ENCODE assay signal across 8 mouse cellular contexts in genomic region chr9:72133772-72134245, GRCm38 (mm10). TPM values are rescaled to one million over a fixed set of nuclear protein-coding genes. Genes with fewer than 3 reads are reported as not detected.
A peak's percentile ranks its signal among the peaks of the same experiment; 100 is the strongest.
DNase-seq lines count a peak whose midpoint lies in the region; ATAC-seq lines count a peak whose summit lies in the region.

No protein-coding gene starts in this region.

- 56% methylated on average over 4 of the region's 4 CpGs for WGBS in heart, embryonic 14.5 days
- WGBS in hindbrain, embryonic 14.5 days, result 29% methylated on average over 4 of the region's 4 CpGs
- WGBS in midbrain, embryonic 10.5 days, result 64% methylated on average over 4 of the region's 4 CpGs

- H3K27me3 ChIP-seq in heart, embryonic 14.5 days (ENCODE audit: control insufficient read depth, insufficient read depth, low read length), result no peaks in the 10 kb centered on the region
- no peaks in the 10 kb centered on the region for H3K27me3 ChIP-seq in hindbrain, embryonic 14.5 days (ENCODE audit: control insufficient read depth, insufficient read depth, low read length)
- H3K27me3 ChIP-seq in midbrain, embryonic 10.5 days (ENCODE audit: low read depth, poor library complexity, severe bottlenecking), result peaks cover 9% of the 10 kb centered on the region; the same call in 1 of the 2 replicates

- H3K4me1 ChIP-seq in heart, embryonic 14.5 days (ENCODE audit: control insufficient read depth in 2 of 2, insufficient read depth in 2 of 2, low read length in 2 of 2), result peaks cover 2 to 10% of the 10 kb centered on the region in 2 experiments
- no peaks in the 10 kb centered on the region; the same call in 1 of the 2 replicates for H3K4me1 ChIP-seq in brown adipose tissue, adult 24 weeks (ENCODE audit: control insufficient read depth, insufficient read depth, insufficient read length, low read length)
- 0 out of 2 replicates have a peak, but pooled peaks cover 7% of the 10 kb centered on the region for H3K4me1 ChIP-seq in hindbrain, embryonic 14.5 days (replicated peaks; ENCODE audit: control insufficient read depth, insufficient read depth, low read length)
- peaks cover 22% of the 10 kb centered on the region for H3K4me1 ChIP-seq in midbrain, embryonic 10.5 days

- H3K27ac ChIP-seq in heart, embryonic 14.5 days (replicated peaks in 1 of 2; ENCODE audit: control insufficient read depth in 1 of 2, insufficient read depth in 1 of 2, low read depth in 2 of 2, low read length in 2 of 2), result peak overlapping the region; percentile 89 to 90
- H3K27ac ChIP-seq in brown adipose tissue, adult 24 weeks (replicated peaks; ENCODE audit: low read depth, low read length), result peak overlapping the region; percentile 76
- peak overlapping the region; percentile 94 for H3K27ac ChIP-seq in hindbrain, embryonic 14.5 days
- H3K27ac ChIP-seq in midbrain, embryonic 10.5 days (replicated peaks), result peak overlapping the region; percentile 97

- intact Hi-C loops in heart, postnatal 10 days (cut with DNase I), result loop anchor here (1.0 to 5.0 kb wide), 4 partner anchors 23 to 302 kb away; partner anchors contain the start of genes Tcf12 and Zfp280d

- no peaks in the 10 kb centered on the region for H3K36me3 ChIP-seq in heart, embryonic 14.5 days (ENCODE audit: control insufficient read depth, insufficient read depth, low read length)
- no peaks in the 10 kb centered on the region for H3K36me3 ChIP-seq in hindbrain, embryonic 14.5 days (replicated peaks; ENCODE audit: control insufficient read depth, insufficient read depth)
- no peaks in the 10 kb centered on the region for H3K36me3 ChIP-seq in midbrain, embryonic 10.5 days

- no peaks in the 10 kb centered on the region for H3K9me3 ChIP-seq in heart, embryonic 14.5 days (ENCODE audit: control insufficient read depth, low read length)
- no peaks in the 10 kb centered on the region for H3K9me3 ChIP-seq in hindbrain, embryonic 14.5 days (ENCODE audit: control insufficient read depth, low read length)
- no peaks in the 10 kb centered on the region for H3K9me3 ChIP-seq in midbrain, embryonic 10.5 days (replicated peaks)

- peak overlapping the region; percentile 90 for H3K9ac ChIP-seq in heart, embryonic 14.5 days (ENCODE audit: low read length)
- H3K9ac ChIP-seq in hindbrain, embryonic 14.5 days, result peak overlapping the region; percentile 87

- peak overlapping the region; percentile 69 to 81; a peak in 3 of 4 replicates for H3K4me3 ChIP-seq in heart, embryonic 14.5 days (ENCODE audit: control insufficient read depth in 1 of 2, insufficient read depth in 1 of 2, low read depth in 1 of 2, low read length in 2 of 2)
- H3K4me3 ChIP-seq in brown adipose tissue, adult 24 weeks (ENCODE audit: insufficient read depth, low read depth, low read length), result peak overlapping the region; percentile 78
- peak overlapping the region; percentile 75 for H3K4me3 ChIP-seq in hindbrain, embryonic 14.5 days (replicated peaks; ENCODE audit: low read length)
- peak overlapping the region; percentile 70 for H3K4me3 ChIP-seq in midbrain, embryonic 10.5 days

- no peak for DNase-seq in heart, postnatal 10 days
- no peak for DNase-seq in hindbrain, embryonic 14.5 days (ENCODE audit: low spot score)
- DNase-seq in midbrain, embryonic 10.5 days (ENCODE audit: low spot score), result no peak
- DNase-seq in layer of hippocampus, adult 8-10 months (ENCODE audit: low spot score in 2 of 2), result no peak
- DNase-seq in ovary, postnatal 36 days (ENCODE audit: low spot score), result no peak
- no peak for DNase-seq in layer of hippocampus, adult 9-10 months (ENCODE audit: low spot score)

- peak overlapping the region; percentile 93 for H3K4me2 ChIP-seq in heart, embryonic 14.5 days (ENCODE audit: low read length)
- H3K4me2 ChIP-seq in hindbrain, embryonic 14.5 days (replicated peaks), result peak overlapping the region; percentile 66

- no peak for ATAC-seq in heart, embryonic 14.5 days (ENCODE audit: insufficient number of reproducible peaks, insufficient read depth, low FRiP score, low read depth)
- no peak for ATAC-seq in hindbrain, embryonic 14.5 days (ENCODE audit: low FRiP score)

RNA-seq across cellular contexts. Expression of gene Tcf12, which starts 22.1 kb away (rescaled TPM):
- 35.2 and 35.9 TPM in 2 replicates for polyA plus RNA-seq in heart, embryonic 14.5 days (2014; fragmentation: Nextera tagmentation; extraction: Ambion mirVana)
- total RNA-seq in heart, postnatal 10 days (2021), result 10 to 100 TPM; 69.6 to 70.4 TPM
- polyA plus RNA-seq in brown adipose tissue, adult 24 weeks (2012; ENCODE audit: insufficient read depth, insufficient read length, missing spikeins), result 27.0 and 32.8 TPM in 2 replicates
- 83.0 and 94.8 TPM in 2 replicates for polyA plus RNA-seq in hindbrain, embryonic 14.5 days (2014; fragmentation: Nextera tagmentation; extraction: Ambion mirVana)
- 165 and 180 TPM in 2 replicates for polyA plus RNA-seq in midbrain, embryonic 10.5 days (2016; fragmentation: Nextera tagmentation; extraction: Ambion mirVana)
- total RNA-seq in layer of hippocampus, adult 8-10 months (2022), result 10 to 100 TPM; 54.6 to 66.6 (median 58.7) TPM
